Mouse (Mus musculus): ENCODE measurements around the gene Grip1.

The Grip1 gene

DNA sequence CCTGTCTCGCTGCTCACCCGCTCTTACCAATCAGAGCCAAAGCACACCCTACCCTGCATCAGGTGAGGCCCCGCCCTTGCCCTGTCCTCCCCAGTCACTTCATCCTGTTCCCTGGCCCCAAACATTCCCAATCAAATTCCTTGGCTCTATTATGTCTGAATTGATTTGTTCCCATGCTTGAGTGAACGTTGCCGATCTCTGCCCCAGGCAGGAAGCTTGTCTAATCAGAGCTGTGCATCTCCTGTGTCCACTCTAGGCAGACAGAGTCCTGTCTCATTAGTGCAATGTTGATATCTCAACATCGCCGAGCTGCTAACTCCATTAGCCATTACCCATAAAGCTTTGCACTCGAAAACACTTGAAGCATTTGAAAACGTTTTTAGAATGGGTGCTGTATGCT is 210.0 kb downstream of the Grip1 start:
- DNase-seq (ENCODE audit: low read depth, low spot score): no peak

DNA sequence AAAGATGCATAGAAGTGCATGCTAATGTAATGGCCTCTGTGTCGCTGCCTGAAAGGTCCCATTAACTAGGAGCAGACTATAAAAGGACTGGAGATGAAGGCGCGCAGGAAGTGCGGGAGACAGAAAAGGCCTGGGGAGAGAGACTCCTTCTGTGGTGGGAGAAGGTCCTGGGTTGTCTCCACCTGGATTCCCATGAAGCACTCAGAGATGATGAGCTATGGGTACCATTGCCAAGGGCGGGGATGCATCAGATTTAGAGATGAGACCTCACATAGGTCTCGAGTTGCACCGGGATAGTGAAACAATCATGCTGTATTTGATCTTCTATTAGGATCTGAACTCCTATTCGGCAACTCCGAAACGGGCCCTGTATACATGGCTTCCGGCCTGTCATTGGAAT is 212.8 kb downstream of the Grip1 start:
- no peak for DNase-seq (ENCODE audit: low read depth, low spot score)

DNA sequence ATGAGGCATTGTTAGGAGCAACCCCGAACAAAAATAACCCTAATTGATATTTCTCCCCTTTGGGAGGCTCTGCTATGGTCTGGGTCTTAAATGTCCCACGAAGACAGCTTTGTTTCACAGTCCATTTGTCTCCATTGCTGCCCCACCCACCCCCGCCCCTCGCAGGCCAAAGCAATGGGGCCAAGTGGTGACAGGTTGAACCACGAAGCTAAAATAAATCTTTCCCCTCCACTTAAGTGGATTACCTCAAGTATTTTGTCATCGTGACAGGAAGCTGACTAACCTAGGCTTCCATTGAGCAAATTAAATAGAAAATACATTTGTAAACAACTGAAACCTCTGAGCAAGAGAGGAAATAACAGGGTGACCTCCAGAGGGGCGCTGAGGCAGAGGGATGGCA is 216.8 kb downstream of the Grip1 start:
- DNase-seq (ENCODE audit: low read depth, low spot score): no peak

DNA sequence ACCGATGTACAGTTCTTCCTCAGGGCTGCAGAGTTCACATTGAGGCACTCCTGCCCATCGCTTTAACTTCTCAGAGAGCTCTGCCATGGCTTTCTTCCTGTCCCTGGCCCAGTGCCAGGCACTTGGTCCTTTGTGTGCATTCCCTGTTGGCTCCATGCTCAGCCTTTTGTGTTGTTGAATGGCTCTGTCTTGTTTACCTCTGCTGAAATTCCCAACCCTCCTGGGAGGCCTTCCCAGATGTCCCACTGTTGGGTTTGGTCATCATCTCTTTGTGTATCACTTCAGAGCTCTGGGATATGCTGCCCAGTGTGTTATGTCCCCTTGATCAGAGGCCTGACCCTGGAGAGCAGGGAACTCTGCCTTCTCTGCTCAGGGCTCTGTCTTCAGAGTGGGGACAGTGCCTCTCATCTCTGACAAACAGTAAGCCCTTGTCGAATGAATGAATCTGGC is 230.8 kb downstream of the Grip1 start:
- no peak for DNase-seq (ENCODE audit: low read depth, low spot score)

DNA sequence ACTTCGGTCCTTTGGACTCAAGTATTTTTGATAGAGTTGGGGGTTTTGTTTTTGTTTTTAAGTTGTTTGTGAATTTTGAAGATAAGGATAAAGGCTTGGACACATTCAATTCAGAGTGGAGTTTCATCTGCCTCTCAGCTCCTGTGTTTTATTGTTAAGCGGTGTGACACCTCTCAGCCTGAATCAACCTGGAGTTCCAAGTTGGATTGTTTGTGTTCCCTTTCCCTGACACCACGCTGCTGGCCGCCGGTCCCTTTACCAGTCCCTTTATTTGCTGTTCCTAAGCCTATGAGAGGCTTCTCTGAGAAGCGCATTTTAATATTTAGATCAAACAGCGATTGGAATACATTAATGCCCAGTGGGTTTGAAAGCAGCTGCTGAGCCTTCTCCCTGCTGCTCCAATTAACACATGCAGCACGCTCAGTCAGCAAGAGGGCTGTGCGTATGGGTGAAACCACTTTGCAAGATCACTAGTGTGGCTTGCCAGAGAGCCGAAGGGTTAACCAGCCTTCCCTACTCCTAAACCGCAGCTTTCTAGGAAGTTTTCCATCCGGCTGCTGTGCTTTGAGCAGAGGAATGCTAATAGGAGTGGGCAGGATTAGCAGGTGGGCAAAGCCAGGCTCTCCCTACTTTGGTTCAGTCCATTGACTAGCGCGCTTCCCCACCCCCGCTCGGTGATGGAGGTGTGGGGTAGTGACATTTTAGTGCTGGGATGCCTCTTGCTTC is 237.9 kb downstream of the Grip1 start:
- DNase-seq (ENCODE audit: low read depth, low spot score): no peak

DNA sequence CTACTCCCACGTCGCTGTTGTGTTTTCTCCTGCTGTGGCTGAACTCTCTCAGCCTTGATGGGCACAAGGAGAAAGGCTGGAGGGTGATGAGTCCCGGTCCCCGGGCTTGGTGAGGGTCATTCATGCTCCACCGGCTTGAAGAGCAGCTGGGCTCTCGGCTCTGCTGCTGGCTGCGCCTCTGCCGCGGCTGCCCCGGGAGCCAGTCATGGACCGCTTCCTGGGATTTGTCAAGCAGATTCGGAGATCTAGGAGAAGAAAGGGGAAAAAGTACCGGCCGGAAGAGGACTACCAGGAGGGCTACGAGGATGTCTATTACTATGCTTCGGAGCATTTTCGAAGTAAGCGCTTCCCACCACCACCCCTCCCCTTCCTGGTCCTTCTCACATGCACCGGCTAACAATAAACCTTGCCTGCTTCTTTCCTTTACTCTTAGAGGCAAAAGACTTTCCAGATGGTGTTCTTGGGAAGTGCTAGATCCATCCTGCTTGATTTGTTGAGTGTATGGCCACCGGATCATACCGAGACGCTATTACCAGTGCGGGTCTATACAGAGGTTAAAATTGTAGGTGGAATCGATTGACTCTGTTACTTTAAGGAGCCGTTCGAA is 238.8 kb downstream of the Grip1 start:
- DNase-seq (ENCODE audit: low read depth, low spot score): no peak

DNA sequence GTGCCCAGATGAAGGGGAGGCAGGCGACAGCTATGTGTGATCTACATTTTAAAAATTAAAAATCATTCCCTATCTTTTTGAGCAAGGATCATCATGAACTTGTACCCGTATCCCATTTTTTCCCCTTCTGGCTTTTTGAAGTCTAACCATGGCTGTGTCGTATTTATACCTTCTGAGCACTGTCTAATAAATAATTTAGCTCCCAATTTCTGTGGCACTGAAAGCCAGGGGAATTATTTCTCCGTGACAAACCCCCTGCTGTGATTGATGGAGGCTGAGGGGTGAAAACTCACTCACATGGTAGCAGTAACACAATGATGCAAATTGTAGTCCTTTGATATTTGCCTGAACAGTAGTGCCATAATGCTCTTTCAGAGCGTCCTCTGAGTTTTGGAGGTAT is 239.8 kb downstream of the Grip1 start:
- DNase-seq (ENCODE audit: low read depth, low spot score): no peak

DNA sequence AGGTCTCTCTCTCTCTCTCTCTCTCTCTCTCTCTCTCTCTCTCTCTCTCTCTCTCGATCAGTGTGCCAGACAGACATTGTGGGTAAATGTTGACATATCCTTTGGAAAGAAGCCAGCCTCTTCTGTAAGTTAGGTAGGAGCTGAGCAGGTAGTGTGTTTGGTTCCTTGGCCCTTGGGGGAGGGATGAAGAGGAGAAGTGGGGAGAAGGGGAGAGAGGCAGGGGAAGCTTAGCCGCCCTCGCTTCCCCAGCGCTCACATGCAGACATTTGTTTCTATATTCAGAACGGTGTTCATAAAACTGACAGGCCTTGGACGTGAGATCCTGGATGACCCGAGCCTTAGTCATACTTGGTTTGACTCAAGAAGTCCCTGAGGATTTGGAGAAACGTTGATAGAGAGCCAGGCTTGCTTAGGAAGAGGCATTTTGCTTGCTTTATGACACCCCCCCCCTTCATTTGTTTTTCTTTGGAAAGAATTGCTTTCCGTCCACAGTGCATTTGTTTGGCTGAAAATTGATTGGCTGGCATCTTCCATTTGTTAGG is 243.7 kb downstream of the Grip1 start:
- no peak for DNase-seq (ENCODE audit: low read depth, low spot score)

DNA sequence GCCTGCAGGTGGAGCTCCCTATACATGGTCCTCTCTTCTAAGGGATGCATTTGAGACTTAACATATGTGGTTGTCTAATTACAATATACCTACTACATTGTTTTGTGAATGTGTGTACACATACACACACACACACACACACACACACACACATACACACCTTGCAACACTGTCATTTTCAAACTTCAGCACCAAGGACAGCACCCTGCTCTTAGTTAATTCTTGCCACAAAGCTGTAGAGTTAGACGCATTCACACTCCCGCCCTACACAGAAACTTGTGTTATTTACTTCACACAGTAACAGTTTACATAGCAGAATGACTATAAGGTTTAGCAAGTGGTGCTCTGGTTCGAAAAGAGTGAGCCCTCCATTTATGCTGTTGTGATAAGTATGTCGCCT is 251.7 kb downstream of the Grip1 start:
- DNase-seq (ENCODE audit: low read depth, low spot score): no peak

DNA sequence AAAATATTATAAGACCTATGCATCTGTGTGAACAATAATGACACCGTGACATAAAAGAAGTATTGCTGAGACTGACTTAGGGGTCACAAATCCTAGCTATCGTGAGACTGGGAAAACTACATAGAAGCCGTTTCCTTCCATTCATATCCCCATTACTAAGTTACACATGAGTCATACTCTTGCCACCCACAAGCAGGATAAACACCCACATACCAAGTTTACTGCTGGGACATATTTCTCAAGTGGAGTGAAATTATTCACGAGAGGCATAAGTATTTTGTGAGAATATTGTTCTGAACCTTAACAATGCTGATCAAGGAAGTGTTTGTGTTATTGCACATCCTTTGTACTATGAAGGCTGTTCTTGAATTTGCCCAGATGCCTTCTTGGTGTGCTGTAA is 252.7 kb downstream of the Grip1 start:
- no peak for DNase-seq (ENCODE audit: low read depth, low spot score)

DNA sequence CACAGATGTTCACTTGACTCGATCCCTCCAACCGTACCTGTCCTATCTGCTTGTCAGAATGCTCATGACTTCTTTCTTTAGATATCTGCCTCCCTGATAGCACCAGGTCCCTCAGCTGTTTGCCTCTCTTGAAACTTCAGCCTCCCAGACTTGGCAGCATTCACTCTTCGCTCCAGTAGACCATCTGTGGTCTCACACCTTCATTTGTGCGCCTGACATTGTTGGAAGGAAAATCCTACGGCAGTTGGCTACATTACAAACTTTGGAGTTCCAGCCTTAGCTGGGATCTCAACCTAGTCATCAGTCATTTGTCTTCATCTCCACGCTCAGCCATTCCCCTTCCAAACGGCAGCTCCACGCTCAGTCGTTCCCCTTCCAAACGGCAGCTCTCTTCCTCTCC is 253.4 kb downstream of the Grip1 start:
- DNase-seq (ENCODE audit: low read depth, low spot score): no peak

DNA sequence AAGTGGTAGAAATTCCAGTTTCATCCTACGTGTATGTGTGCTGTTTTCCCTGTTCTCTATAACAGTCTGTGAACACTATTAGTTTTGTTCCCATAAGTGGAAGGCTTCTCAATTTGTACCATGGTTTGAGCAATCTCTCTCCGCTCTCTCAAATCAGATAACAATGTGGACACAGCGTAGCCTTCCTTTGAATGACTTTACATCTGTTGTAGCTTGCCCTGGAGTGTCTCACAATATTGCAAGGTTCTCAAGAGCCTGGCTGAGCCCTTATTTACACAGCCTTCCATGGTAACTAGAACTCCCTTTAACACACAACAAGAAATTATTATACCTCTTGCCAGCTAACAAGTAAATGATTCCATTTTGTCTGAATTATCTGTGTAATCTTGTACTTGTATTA is 268.3 kb downstream of the Grip1 start:
- no peak for DNase-seq (ENCODE audit: low read depth, low spot score)

DNA sequence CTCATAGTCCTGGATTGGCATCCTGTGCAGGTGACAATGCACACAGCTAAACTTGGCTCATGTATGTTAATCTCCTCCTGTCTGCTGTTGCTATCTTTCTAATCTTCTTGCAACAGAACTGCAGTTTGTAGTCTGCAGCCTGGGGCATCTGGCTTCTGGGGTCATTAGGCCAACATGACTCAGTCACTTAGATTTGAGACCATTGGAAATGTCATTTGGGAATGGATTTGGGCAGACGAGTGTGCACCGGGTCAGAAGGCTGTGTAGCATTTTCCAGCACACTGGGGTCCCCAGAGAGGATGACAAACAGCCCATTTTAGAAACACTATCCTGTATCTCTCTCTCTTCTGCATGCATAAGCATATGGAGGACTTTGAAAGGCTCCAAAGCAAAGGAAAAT is 268.8 kb downstream of the Grip1 start:
- no peak for DNase-seq (ENCODE audit: low read depth, low spot score)

DNA sequence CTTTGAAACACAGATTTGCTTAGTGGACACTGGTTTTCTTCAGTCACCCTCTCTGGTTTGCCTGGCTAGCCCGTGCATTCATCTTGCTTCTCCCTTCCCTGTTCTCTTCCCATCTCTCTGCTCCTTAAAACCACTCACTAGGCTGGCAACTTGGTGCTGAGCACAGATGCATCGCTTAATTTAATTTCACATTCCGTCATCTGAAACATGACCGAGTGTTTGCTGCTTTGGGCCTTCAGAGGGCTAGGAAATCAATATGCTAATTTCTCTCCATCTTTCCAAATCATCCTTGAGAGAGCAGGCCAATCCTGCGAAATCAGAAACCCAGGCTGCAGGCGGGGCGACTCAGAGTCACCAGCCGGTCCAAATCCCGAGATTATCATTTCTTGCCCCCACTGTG is 270.0 kb downstream of the Grip1 start:
- DNase-seq (ENCODE audit: low read depth, low spot score): no peak

DNA sequence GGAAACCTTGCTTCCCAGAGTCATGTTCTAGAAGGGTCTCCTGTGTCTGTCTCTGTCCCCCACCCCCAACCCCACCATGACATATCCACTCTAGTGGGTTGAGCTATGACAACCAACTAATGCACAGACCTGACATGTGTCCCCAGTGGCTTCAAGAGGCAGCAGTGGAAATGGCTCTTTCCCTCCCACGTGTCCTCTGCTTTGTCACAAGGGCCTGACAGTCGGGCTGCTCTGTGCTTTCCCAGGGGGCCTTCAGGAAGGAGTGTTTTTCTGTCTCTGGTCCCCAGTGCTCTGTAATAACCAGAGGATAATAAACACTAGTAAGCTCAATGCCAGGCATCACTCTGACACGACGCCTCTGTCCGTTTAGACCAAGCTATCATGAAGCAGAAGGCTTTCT is 271.7 kb downstream of the Grip1 start:
- DNase-seq (ENCODE audit: low read depth, low spot score): no peak

DNA sequence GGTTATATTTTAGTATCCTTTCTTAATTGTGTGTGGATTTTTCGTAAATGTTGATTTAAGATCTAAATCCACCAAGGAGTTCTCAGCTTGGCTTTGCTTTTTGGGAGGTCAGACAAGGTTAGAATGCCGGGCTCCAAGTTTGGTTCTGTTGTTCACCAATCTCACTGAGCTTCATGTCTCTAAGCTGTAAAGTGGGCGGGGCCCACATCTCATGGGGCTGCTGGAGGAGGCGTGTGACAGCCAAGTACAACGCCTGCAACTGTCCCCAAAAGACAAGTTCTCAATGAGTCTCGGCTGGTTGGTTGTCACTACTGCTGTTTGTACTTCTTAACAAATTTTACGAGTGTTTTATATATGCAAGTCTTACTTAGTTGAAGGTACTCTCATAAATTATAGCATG is 272.3 kb downstream of the Grip1 start:
- DNase-seq (ENCODE audit: low read depth, low spot score): no peak

DNA sequence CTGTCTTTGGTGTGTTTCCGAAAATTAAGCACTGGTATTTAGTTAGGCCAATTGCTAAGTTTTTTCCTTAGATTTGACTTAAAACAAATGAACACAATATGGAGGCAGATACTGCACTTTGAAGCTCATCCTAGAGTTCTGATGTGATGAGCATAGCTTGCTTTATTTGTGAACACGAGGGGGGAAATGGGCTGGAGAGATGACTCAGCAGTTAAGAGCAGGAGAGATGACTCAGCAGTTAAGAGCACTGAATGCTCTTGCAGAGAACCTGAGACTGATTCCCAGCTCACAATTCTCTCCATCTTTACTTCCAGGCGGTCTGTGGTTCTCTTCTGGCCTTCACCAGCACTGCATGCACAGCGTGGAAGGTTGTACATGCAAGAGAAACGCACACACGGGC is 273.3 kb downstream of the Grip1 start:
- DNase-seq (ENCODE audit: low read depth, low spot score): no peak

DNA sequence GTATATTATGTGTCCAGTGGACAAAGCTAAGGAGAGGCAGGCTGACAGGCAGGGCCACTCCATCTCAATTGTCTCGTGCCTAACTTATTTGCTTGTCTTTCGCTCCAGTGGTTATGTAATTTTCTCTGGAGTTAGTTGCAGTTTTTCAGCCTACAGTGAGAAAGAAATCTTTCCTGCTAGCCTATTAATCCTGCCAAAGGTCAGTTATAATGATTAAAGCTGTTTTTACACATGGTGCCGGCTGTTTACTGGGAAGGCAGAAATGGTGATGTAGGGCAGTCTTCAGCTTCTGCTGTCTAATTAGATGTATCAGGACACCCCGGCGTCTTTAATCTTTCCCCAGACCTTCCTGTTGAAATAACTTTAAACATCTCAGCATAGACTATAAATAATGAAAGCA is 276.6 kb downstream of the Grip1 start:
- no peak for DNase-seq (ENCODE audit: low read depth, low spot score)

DNA sequence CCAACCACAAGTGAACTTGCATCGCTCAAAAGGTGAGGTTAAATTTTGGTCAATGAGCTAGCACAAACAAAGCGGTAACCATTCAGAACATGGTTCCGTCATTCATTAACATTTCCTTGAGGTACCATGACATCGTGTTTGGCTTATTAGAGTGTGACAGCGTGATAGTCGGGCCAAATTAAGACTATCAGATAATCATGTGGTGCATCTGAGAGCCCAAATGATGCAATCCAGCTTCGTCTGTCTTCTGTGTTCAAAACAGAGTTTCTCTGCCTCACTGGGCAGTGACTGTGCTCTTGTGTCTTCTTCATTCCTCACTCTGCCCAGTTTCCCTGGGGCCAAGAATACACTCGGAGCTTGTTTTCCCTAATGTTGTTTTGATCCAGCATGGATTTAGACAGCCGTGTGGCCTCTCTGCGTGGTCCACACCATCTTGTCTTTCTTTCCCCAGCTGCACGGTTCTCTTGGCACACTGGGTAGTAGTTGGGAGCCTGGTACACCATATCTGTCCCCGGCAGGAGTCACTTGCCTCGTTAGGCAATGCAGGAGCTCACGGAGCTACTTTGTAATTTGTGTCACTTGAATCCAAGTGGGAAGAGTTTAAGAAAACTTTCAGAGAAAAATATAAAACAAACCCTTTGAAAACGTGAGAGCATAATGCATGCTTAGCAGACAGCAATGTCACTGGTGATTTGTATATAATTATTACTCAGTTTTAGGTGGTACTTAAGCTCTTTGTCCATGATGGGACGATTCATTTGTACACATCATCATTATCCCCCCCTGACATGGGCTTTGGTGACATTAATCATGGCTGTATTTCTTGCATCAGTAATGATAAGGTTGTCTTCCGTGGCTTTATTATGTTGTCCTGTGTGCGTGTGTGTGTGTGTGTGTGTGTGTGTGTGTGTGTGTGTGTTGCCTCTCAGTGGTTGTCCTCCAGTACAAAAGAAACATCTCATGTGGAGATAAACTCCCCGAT is 281.7 kb downstream of the Grip1 start:
- no peak for DNase-seq (ENCODE audit: low read depth, low spot score)

DNA sequence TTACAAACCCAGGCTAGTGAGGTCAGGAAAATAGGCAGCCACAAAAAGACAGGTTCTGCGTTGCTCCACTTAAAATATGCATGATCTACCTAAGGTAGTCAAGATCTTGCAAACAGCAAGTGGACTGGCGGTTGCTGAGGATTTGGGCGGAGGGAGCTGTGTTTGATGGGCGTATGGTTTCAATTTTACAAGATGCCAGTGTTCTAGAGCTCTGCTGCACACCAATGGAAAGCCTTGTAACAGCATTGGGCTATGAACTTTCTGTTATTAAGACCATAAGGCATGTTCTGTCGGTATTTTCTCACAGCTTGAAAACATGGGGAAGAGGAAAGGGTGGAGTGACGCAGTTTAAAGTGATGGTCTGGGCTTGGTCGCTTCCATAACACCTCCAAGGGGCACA is 285.8 kb downstream of the Grip1 start:
- DNase-seq (ENCODE audit: low read depth, low spot score): no peak

DNA sequence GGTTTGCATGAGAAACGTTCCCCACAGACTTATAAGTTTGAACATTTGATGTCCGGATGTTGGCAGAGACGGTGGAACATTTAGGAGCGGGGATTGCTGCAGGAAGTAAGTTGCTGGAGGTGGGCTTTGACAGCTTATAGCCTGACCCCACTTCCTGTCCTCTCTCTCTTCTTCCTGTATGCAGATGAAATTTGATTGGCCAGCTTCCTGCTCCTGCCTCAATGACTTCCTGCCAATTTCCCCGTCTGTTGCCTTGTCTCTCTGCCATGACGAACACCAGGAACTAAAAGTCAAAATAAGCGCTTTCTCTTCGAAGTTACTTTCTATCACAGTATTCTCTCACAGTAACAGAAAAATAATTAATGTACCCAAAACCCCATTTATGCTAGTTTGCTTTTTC is 289.1 kb downstream of the Grip1 start:
- no peak for DNase-seq (ENCODE audit: low read depth, low spot score)

DNA sequence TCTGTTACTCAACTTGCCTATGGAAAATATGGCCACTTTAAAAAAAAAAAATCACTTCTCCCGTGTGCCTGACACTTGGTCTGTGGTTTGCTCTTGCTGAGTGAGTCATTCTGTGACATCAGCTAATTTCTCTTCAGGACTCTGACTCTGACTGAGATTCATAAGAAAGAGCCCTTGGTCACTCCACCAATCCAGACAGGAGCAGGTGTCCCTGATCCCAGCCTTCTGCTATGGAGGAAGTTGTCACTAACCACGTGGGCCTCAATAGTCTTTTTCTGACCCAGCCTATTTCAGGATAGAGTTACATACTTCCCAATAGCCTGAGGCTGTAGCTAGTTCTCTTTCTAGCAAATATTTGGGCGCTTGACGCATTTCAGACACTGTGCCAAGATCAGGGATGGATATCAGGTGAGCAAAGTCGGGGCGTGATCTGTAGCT is 298.8 kb downstream of the Grip1 start:
- no peak for DNase-seq (ENCODE audit: low read depth, low spot score)

Measured in CD4-positive helper T cell, adult 2 months (primary cell).